Mouse (Mus musculus): ENCODE measurements around the gene C3ar1. TPM values are rescaled to one million over a fixed set of nuclear protein-coding genes. Genes with fewer than 3 reads are reported as not detected.
A peak's percentile ranks its signal among the peaks of the same experiment; 100 is the strongest.

C3ar1 gene
- polyA plus RNA-seq, 1 experiment from 2014 or later = 2.5 TPM

- Histone ChIP-seq H3K9ac (ENCODE audit: low read length) (peak within 1 kb of the TSS; percentile 93), H3K27me3 (ENCODE audit: control insufficient read depth, insufficient read depth, low read length) (no peaks in the 10 kb centered on the region), H3K9me3 (replicated peaks; ENCODE audit: control insufficient read depth, low read length) (no peaks in the 10 kb centered on the region), H3K4me1 (ENCODE audit: control insufficient read depth, insufficient read depth, low read length) (peaks cover 9% of the 10 kb centered on the region), H3K4me3 (replicated peaks; ENCODE audit: low read length) (peak within 1 kb of the TSS; percentile 96), H3K27ac (ENCODE audit: low read length) (peak within 1 kb of the TSS; percentile 87), H3K4me2 (ENCODE audit: low read depth, low read length) (peak within 1 kb of the TSS; percentile 63), H3K36me3 (ENCODE audit: control insufficient read depth, insufficient read depth, low read length) (no peaks in the 10 kb centered on the region)
- WGBS = 7% methylated on average over 43 of the region's 43 CpGs
- ATAC-seq (ENCODE audit: insufficient read depth, low FRiP score) = peak; percentile 94
These were observed 18.1 kb upstream of the C3ar1 start, which contains the start of gene Necap1 for GRCm38 (mm10) chr6:122873871-122874719. TSS of gene Necap1 (plus strand) at chr6:122874474.

GRCm38 (mm10) chr6:122872800-122873199, 16.8 kb upstream of the C3ar1 start:
- H3K4me2 ChIP-seq (ENCODE audit: low read depth, low read length) = no peak overlapping the region
- ATAC-seq (ENCODE audit: insufficient read depth, low FRiP score) = no peak
- H3K9me3 ChIP-seq (replicated peaks; ENCODE audit: control insufficient read depth, low read length) = no peaks in the 10 kb centered on the region
- no peak overlapping the region for H3K9ac ChIP-seq (ENCODE audit: low read length)
- no peak overlapping the region for H3K27ac ChIP-seq (ENCODE audit: low read length)
- no peaks in the 10 kb centered on the region for H3K36me3 ChIP-seq (ENCODE audit: control insufficient read depth, insufficient read depth, low read length)
- whole genome bisulfite sequencing = 93% methylated on average over 5 of the region's 5 CpGs
- no peak overlapping the region for H3K4me3 ChIP-seq (replicated peaks; ENCODE audit: low read length)
- no peaks in the 10 kb centered on the region for H3K27me3 ChIP-seq (ENCODE audit: control insufficient read depth, insufficient read depth, low read length)
- H3K4me1 ChIP-seq (ENCODE audit: control insufficient read depth, insufficient read depth, low read length) = peaks cover 9% of the 10 kb centered on the region

- Histone ChIP-seq H3K27ac (ENCODE audit: low read length) (no peak overlapping the region), H3K9me3 (replicated peaks; ENCODE audit: control insufficient read depth, low read length) (no peaks in the 10 kb centered on the region), H3K4me1 (ENCODE audit: control insufficient read depth, insufficient read depth, low read length) (no peaks in the 10 kb centered on the region), H3K27me3 (ENCODE audit: control insufficient read depth, insufficient read depth, low read length) (no peaks in the 10 kb centered on the region), H3K4me3 (replicated peaks; ENCODE audit: low read length) (no peak overlapping the region), H3K36me3 (ENCODE audit: control insufficient read depth, insufficient read depth, low read length) (no peaks in the 10 kb centered on the region), H3K4me2 (ENCODE audit: low read depth, low read length) (no peak overlapping the region), H3K9ac (ENCODE audit: low read length) (no peak overlapping the region)
- WGBS = 67% methylated on average over 11 of the region's 11 CpGs
- ATAC-seq (ENCODE audit: insufficient read depth, low FRiP score) = no peak
These were observed 13.9 kb upstream of the C3ar1 start for GRCm38 (mm10) chr6:122869846-122870245.

GRCm38 (mm10) chr6:122867914-122868313, 12.0 kb upstream of the C3ar1 start:
- WGBS = 64% methylated on average over 4 of the region's 4 CpGs
- Histone ChIP-seq H3K27ac (ENCODE audit: low read length) (no peak overlapping the region), H3K27me3 (ENCODE audit: control insufficient read depth, insufficient read depth, low read length) (no peaks in the 10 kb centered on the region), H3K9ac (ENCODE audit: low read length) (no peak overlapping the region), H3K4me1 (ENCODE audit: control insufficient read depth, insufficient read depth, low read length) (no peaks in the 10 kb centered on the region), H3K4me3 (replicated peaks; ENCODE audit: low read length) (no peak overlapping the region), H3K36me3 (ENCODE audit: control insufficient read depth, insufficient read depth, low read length) (no peaks in the 10 kb centered on the region), H3K9me3 (replicated peaks; ENCODE audit: control insufficient read depth, low read length) (no peaks in the 10 kb centered on the region), H3K4me2 (ENCODE audit: low read depth, low read length) (no peak overlapping the region)
- no peak for ATAC-seq (ENCODE audit: insufficient read depth, low FRiP score)

DNA sequence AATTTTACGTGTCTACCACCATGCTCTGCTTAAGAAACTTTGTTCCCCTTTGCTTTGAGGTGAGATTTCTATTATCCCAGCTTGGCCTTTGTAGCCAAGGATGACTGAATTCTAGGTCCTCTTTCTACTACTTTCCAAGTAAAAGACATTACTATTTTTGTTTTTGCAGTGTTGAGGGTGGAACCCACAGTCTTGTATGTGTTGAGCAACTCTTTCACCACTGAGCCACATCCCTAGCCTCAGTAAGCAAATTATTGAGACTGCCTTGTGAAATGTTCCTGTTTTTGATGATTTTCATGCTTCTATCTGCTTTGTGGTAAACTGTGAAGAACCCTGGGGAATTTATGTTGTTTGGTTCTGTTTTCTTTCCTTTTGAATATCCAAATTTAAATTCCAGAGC, 6.9 kb upstream of the C3ar1 start:
- Histone ChIP-seq H3K27ac (ENCODE audit: low read length) (no peak overlapping the region), H3K9ac (ENCODE audit: low read length) (no peak overlapping the region), H3K27me3 (ENCODE audit: control insufficient read depth, insufficient read depth, low read length) (no peaks in the 10 kb centered on the region), H3K9me3 (replicated peaks; ENCODE audit: control insufficient read depth, low read length) (peaks cover 9% of the 10 kb centered on the region), H3K36me3 (ENCODE audit: control insufficient read depth, insufficient read depth, low read length) (no peaks in the 10 kb centered on the region), H3K4me2 (ENCODE audit: low read depth, low read length) (no peak overlapping the region), H3K4me1 (ENCODE audit: control insufficient read depth, insufficient read depth, low read length) (no peaks in the 10 kb centered on the region), H3K4me3 (replicated peaks; ENCODE audit: low read length) (no peak overlapping the region)
- no peak for ATAC-seq (ENCODE audit: insufficient read depth, low FRiP score)
- WGBS = 77% methylated on average over 1 of the region's 1 CpGs

- no peaks in the 10 kb centered on the region for H3K36me3 ChIP-seq (ENCODE audit: control insufficient read depth, insufficient read depth, low read length)
- no peak overlapping the region for H3K4me3 ChIP-seq (replicated peaks; ENCODE audit: low read length)
- ATAC-seq (ENCODE audit: insufficient read depth, low FRiP score) = no peak
- no peak overlapping the region for H3K27ac ChIP-seq (ENCODE audit: low read length)
- 77% methylated on average over 6 of the region's 6 CpGs for WGBS
- H3K4me2 ChIP-seq (ENCODE audit: low read depth, low read length) = no peak overlapping the region
- H3K9ac ChIP-seq (ENCODE audit: low read length) = no peak overlapping the region
- peaks cover 9% of the 10 kb centered on the region for H3K9me3 ChIP-seq (replicated peaks; ENCODE audit: control insufficient read depth, low read length)
- no peaks in the 10 kb centered on the region for H3K4me1 ChIP-seq (ENCODE audit: control insufficient read depth, insufficient read depth, low read length)
- no peaks in the 10 kb centered on the region for H3K27me3 ChIP-seq (ENCODE audit: control insufficient read depth, insufficient read depth, low read length)
These were observed 6.5 kb upstream of the C3ar1 start for GRCm38 (mm10) chr6:122862434-122862833.

- Histone ChIP-seq H3K27me3 (ENCODE audit: control insufficient read depth, insufficient read depth, low read length) (no peaks in the 10 kb centered on the region), H3K36me3 (ENCODE audit: control insufficient read depth, insufficient read depth, low read length) (no peaks in the 10 kb centered on the region), H3K4me3 (replicated peaks; ENCODE audit: low read length) (no peak overlapping the region), H3K4me1 (ENCODE audit: control insufficient read depth, insufficient read depth, low read length) (no peaks in the 10 kb centered on the region), H3K4me2 (ENCODE audit: low read depth, low read length) (no peak overlapping the region), H3K27ac (ENCODE audit: low read length) (no peak overlapping the region), H3K9ac (ENCODE audit: low read length) (no peak overlapping the region), H3K9me3 (replicated peaks; ENCODE audit: control insufficient read depth, low read length) (no peaks in the 10 kb centered on the region)
- ATAC-seq (ENCODE audit: insufficient read depth, low FRiP score) = no peak
- 72% methylated on average over 12 of the region's 12 CpGs for WGBS
These were observed 1.4 kb downstream of the C3ar1 start for GRCm38 (mm10) chr6:122854552-122854951.

GRCm38 (mm10) chr6:122852696-122853095, 3.3 kb downstream of the C3ar1 start:
- H3K4me2 ChIP-seq (ENCODE audit: low read depth, low read length) = no peak overlapping the region
- no peak overlapping the region for H3K27ac ChIP-seq (ENCODE audit: low read length)
- no peaks in the 10 kb centered on the region for H3K36me3 ChIP-seq (ENCODE audit: control insufficient read depth, insufficient read depth, low read length)
- no peak overlapping the region for H3K4me3 ChIP-seq (replicated peaks; ENCODE audit: low read length)
- no peak overlapping the region for H3K9ac ChIP-seq (ENCODE audit: low read length)
- 49% methylated on average over 2 of the region's 2 CpGs for WGBS
- ATAC-seq (ENCODE audit: insufficient read depth, low FRiP score) = no peak
- no peaks in the 10 kb centered on the region for H3K4me1 ChIP-seq (ENCODE audit: control insufficient read depth, insufficient read depth, low read length)
- H3K27me3 ChIP-seq (ENCODE audit: control insufficient read depth, insufficient read depth, low read length) = no peaks in the 10 kb centered on the region
- no peaks in the 10 kb centered on the region for H3K9me3 ChIP-seq (replicated peaks; ENCODE audit: control insufficient read depth, low read length)

DNA sequence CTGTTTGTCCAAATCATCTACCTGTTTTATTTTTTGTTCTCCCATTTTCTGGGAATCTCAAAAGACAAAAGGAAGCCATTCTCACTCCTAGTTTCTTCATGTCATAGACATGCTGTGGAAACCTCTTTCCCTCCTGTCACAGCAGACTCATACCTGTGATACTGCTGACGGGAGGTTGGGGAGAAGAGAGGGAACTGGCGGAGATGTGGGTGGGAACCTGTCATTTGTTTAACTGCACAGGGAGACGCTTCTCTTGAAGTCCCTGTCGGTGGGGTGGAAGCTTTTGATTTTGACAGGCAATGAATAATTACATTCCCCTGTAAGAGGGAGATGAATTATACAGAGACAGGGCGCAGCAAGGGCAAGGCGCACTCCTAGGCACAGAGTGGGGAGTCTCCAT, 12.2 kb downstream of the C3ar1 start:
- Histone ChIP-seq H3K27me3 (ENCODE audit: control insufficient read depth, insufficient read depth, low read length) (no peaks in the 10 kb centered on the region), H3K27ac (ENCODE audit: low read length) (no peak overlapping the region), H3K9me3 (replicated peaks; ENCODE audit: control insufficient read depth, low read length) (no peaks in the 10 kb centered on the region), H3K36me3 (ENCODE audit: control insufficient read depth, insufficient read depth, low read length) (peaks cover 29% of the 10 kb centered on the region), H3K4me3 (replicated peaks; ENCODE audit: low read length) (no peak overlapping the region), H3K4me2 (ENCODE audit: low read depth, low read length) (no peak overlapping the region), H3K9ac (ENCODE audit: low read length) (no peak overlapping the region), H3K4me1 (ENCODE audit: control insufficient read depth, insufficient read depth, low read length) (no peaks in the 10 kb centered on the region)
- 38% methylated on average over 6 of the region's 6 CpGs for WGBS
- ATAC-seq (ENCODE audit: insufficient read depth, low FRiP score) = no peak

Measured in stomach, embryonic 16.5 days (tissue).